Mouse (Mus musculus): ENCODE measurements around the gene Dgkq. TPM values are rescaled to one million over a fixed set of nuclear protein-coding genes. Genes with fewer than 3 reads are reported as not detected.

The Dgkq gene
- polyA plus RNA-seq, 1 experiment from 2014 or later, result 12.8 TPM

DNA sequence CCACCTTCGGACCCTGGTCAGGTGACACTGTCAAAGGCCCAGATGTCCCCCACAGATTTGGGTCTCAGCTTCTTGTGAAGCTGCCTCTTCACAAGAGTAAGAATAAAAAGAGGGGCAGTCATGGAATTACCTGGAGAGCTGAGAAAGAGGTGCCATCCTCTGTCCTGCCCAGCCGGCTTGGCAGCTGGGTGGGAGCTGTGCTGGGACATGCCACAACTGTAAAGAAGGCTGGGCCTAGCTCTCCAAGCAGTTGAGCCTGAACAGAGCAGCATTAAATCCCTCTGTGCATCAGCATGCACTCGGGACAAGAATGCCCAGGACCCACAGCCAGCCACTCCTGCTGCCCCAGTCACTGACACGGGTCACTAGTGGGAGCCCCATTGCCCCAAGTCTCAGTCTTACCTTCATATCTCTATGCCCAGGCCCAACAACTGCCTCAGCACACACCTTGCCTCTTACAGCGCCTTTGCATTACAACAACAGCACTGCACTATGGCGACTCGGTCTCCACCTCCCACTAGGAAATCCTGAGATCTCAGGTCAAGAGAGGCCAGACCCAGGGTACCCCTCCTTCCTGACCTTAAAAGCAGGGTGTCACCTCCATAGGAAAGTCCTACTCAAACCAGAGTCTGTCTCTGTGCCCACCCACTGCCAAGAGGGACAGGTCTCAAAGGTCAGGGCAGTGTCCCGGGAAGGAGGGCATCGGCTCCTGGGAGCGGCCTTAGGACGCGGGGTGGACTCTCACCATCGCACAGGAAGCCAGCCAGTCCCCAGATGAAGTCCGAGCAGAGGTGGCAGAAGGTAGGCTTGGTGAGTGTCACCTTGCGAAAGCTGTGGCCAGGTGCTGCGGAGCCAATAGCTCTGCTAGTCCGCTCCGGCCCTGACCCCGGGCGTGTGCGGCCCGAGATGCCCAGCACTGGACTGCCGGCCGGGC lies 9.5 kb downstream of the Dgkq start, which contains the start of gene Idua:
Idua (plus strand) TSS at position 634 of the 934 bp plus-strand sequence.
- WGBS, result 11% methylated on average over 24 of the region's 24 CpGs
- peaks cover 30% of the 10 kb centered on the region for H3K36me3 ChIP-seq
- no peaks in the 10 kb centered on the region for H3K9me3 ChIP-seq (replicated peaks)
- H3K4me1 ChIP-seq, result peaks cover 28% of the 10 kb centered on the region
- H3K27ac ChIP-seq (replicated peaks), result peak within 1 kb of the TSS; percentile 86
- peak within 1 kb of the TSS; percentile 90 for H3K4me3 ChIP-seq
- peaks cover 3% of the 10 kb centered on the region; the same call in 1 of the 2 replicates for H3K27me3 ChIP-seq (ENCODE audit: low read depth, poor library complexity, severe bottlenecking)
- no peak for DNase-seq (ENCODE audit: low spot score)

DNA sequence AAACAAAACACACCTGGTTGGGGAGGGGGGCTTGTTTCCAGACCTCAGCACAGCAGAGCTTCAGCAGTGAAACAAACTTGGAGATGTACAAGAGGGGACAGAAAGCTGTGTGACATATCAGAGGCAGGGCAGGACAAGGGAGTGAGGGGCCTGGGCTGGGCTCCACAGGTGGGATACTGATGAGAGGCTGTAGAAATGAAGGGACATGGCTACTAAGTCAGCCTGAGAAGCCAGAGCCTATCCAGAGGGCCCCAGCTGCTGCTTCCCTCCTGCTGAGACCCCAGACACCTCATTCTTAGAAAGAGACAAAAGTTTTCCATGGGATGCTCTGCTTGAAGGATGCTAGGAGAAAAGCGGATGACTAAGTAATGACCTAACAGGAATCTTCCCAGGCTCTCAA lies 10.9 kb downstream of the Dgkq start:
- Histone ChIP-seq H3K9me3 (replicated peaks) (no peaks in the 10 kb centered on the region), H3K27me3 (ENCODE audit: low read depth, poor library complexity, severe bottlenecking) (peaks cover 3% of the 10 kb centered on the region; the same call in 1 of the 2 replicates), H3K36me3 (peaks cover 44% of the 10 kb centered on the region), H3K4me3 (no peak overlapping the region), H3K27ac (replicated peaks) (no peak overlapping the region), H3K4me1 (peaks cover 28% of the 10 kb centered on the region)
- DNase-seq (ENCODE audit: low spot score), result no peak
- WGBS, result 87% methylated on average over 1 of the region's 1 CpGs

DNA sequence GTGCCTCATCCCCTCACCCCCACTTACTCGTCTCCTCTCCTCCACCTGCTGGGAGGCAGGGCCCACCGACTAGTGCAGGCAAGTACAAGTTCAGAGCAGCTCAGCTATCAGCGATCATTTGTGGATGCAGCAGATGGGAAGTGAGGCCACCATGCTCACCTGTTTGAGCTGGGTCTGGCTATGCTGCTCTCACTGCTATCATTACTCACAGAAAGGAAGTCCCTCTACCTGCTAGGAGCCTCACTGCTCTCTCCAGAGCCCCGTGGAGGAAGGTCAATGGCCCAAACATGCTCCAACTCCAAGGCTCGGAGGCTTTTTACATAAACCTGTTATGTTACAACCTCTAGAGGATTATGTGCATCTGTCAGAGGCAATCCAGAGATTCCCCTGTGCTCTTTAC lies 12.1 kb downstream of the Dgkq start:
- Histone ChIP-seq H3K36me3 (peaks cover 56% of the 10 kb centered on the region), H3K4me3 (no peak overlapping the region), H3K27ac (replicated peaks) (no peak overlapping the region), H3K27me3 (ENCODE audit: low read depth, poor library complexity, severe bottlenecking) (no peaks in the 10 kb centered on the region), H3K9me3 (replicated peaks) (no peaks in the 10 kb centered on the region), H3K4me1 (peaks cover 28% of the 10 kb centered on the region)
- WGBS, result 82% methylated on average over 5 of the region's 5 CpGs
- no peak for DNase-seq (ENCODE audit: low spot score)

DNA sequence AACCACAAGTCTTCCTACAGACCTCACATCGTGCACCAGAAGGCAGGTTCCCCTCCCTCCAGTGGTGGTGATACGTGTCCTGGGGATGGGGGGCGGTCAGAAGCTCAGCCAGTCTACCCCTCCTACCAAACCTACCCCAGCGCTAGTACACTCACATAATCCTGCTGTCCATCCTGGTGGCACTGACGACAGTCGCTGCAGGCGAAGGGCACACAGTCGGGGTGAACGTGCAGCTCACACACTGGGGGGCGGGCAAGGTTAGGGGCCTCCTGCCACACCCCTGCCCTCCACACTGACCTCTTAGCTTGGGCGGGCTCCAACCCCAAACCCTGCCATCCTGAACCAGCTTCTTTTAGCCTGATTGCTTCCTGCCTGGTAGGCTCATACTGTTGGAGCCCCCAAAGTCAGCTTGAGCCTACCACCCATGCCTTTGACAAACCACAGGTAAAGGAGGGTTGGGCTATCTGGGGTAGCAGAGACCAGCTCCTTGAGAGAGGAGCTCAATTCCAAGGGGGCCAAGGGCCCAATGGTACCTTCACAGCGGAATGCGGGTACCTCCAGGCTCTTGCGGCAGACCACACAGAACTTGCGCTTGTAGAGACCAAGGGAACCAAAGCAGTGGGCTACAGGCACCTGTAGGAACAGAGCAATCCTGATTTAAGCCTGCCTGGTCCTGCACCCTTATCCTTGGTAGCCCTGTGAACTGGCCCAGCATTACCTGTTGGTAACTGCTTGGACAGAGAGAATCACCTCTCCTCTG lies 13.4 kb downstream of the Dgkq start:
- no peaks in the 10 kb centered on the region for H3K9me3 ChIP-seq (replicated peaks)
- peaks cover 63% of the 10 kb centered on the region for H3K36me3 ChIP-seq
- WGBS, result 93% methylated on average over 15 of the region's 15 CpGs
- peaks cover 27% of the 10 kb centered on the region for H3K4me1 ChIP-seq
- H3K27me3 ChIP-seq (ENCODE audit: low read depth, poor library complexity, severe bottlenecking), result no peaks in the 10 kb centered on the region
- no peak overlapping the region for H3K4me3 ChIP-seq
- no peak overlapping the region for H3K27ac ChIP-seq (replicated peaks)
- no peak for DNase-seq (ENCODE audit: low spot score)

DNA sequence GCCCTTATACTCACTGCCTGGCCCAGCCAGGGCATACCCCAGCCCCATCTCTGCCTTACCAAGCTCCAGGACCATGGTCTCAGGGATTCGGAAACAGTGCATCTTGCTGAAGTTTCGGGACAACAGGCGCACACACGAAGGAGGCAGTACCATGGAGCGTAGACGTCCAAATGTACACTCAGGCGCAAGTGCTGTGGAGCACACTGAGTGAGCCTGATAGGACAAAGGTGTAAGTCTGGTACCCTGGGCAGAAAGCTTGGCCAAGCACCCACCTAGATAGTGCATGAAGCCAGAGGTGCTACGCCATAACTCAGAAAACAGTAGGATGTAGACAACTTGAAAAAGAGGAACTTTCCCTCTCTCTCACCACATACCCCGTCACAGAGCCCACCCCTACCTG lies 14.1 kb downstream of the Dgkq start:
- peaks cover 70% of the 10 kb centered on the region for H3K36me3 ChIP-seq
- no peak for DNase-seq (ENCODE audit: low spot score)
- H3K27ac ChIP-seq (replicated peaks), result no peak overlapping the region
- no peaks in the 10 kb centered on the region for H3K27me3 ChIP-seq (ENCODE audit: low read depth, poor library complexity, severe bottlenecking)
- peaks cover 21% of the 10 kb centered on the region for H3K4me1 ChIP-seq
- no peaks in the 10 kb centered on the region for H3K9me3 ChIP-seq (replicated peaks)
- H3K4me3 ChIP-seq, result no peak overlapping the region
- WGBS, result 94% methylated on average over 9 of the region's 9 CpGs

DNA sequence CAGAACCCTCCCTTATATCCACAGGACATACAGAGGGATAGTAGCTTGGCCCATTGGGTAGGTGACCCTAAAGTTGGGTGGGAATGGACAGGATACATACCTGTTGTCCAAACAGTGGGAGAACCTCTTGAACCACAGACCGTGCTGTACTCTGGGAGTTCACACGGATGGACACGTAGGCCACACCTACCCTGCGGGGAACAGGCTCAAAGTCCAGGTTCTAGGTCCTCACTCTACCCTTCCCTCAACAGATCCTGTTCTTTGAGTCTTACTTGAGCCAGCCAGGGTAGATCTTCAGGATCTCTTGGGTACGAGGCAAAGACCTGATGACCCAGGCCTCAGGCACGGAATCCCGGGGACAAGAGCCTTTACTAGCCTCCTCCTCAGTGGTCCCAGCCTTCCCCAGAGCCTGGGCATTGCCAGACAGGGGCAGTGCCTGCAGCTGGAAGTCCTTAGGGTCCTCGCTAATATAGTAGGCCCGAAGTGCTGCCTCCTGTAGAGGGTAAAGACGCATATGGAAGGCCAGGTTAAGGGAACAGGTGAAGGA lies 15.0 kb downstream of the Dgkq start:
- Histone ChIP-seq H3K36me3 (peaks cover 79% of the 10 kb centered on the region), H3K4me3 (no peak overlapping the region), H3K4me1 (peaks cover 12% of the 10 kb centered on the region), H3K27ac (replicated peaks) (no peak overlapping the region), H3K9me3 (replicated peaks) (no peaks in the 10 kb centered on the region), H3K27me3 (ENCODE audit: low read depth, poor library complexity, severe bottlenecking) (no peaks in the 10 kb centered on the region)
- WGBS, result 94% methylated on average over 10 of the region's 10 CpGs
- DNase-seq (ENCODE audit: low spot score), result no peak

DNA sequence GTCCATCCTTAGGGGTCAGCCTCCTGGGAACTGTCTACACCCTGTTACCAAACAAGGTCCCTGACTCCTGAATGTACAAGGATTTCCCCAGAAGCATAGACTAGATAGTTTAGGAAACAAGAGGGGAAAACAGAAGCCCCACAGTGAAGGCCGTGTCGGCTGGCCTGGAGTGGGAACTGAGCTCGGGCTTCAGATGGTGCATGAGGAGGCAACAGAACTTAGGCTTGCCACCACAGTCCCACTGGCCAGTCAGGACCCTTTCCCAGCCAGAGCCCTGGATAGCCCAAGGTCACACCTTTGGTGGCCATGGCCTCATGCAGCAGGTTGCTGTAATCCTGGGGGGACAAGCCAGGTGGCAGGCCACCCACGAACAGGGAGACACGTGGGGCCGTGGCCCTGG lies 16.1 kb downstream of the Dgkq start:
- Histone ChIP-seq H3K36me3 (peaks cover 90% of the 10 kb centered on the region), H3K27me3 (ENCODE audit: low read depth, poor library complexity, severe bottlenecking) (no peaks in the 10 kb centered on the region), H3K4me3 (no peak overlapping the region), H3K9me3 (replicated peaks) (no peaks in the 10 kb centered on the region), H3K4me1 (peaks cover under 1% of the 10 kb centered on the region; the same call in 1 of the 2 replicates), H3K27ac (replicated peaks) (no peak overlapping the region)
- no peak for DNase-seq (ENCODE audit: low spot score)
- WGBS, result 87% methylated on average over 6 of the region's 6 CpGs

DNA sequence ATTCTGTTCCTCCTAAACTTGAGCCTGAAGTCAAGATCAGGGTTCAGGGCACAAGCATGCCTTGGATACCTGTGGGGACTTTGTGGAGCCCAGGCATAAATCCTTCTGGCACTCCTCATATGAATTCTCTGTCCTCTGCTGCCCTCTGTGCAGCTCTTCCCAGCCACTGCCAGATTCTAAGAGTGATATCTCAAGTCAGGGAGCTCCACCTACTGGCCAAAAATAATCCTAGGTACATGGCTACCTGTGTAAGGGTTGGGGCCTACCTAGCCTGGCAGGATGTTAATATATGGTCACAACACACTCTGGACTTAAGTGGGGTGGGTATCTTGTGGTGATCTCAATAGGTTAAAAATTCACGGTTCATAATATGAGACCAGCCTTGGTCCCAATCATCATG lies 17.6 kb downstream of the Dgkq start:
- Histone ChIP-seq H3K4me1 (no peaks in the 10 kb centered on the region), H3K27ac (replicated peaks) (no peak overlapping the region), H3K9me3 (replicated peaks) (no peaks in the 10 kb centered on the region), H3K4me3 (no peak overlapping the region), H3K27me3 (ENCODE audit: low read depth, poor library complexity, severe bottlenecking) (no peaks in the 10 kb centered on the region), H3K36me3 (peaks cover 92% of the 10 kb centered on the region)
- no peak for DNase-seq (ENCODE audit: low spot score)
- 59% methylated on average over 1 of the region's 1 CpGs for WGBS

DNA sequence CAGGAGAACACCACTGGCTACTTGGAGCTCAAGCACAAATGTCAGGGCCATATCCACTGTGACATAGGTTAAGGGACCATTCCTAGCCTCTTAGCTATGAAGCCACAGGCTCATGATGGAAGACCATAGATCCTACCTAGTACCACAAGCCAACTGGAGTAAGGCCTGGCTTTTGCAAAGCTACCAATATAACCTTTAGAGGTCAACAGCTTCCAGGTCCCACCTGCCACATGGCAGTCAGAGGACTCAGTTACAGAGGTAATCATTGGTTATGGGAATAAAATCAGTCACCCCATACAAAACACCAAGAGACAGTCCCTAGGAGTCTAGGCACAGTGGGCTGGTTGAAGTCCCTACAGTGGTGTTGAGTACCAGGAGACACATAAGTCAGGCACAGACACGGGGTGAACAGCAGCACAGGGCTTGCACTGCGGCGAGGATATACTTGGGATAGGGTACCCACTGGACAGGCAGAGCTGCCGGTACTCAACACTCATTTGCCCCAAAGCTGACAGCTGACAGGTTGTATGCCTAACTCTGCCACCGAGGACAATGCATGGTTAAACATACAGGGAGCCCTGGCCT lies 18.2 kb downstream of the Dgkq start:
- Histone ChIP-seq H3K27ac (replicated peaks) (no peak overlapping the region), H3K4me3 (no peak overlapping the region), H3K27me3 (ENCODE audit: low read depth, poor library complexity, severe bottlenecking) (no peaks in the 10 kb centered on the region), H3K36me3 (peaks cover 92% of the 10 kb centered on the region), H3K9me3 (replicated peaks) (no peaks in the 10 kb centered on the region), H3K4me1 (no peaks in the 10 kb centered on the region)
- 88% methylated on average over 5 of the region's 5 CpGs for WGBS
- DNase-seq (ENCODE audit: low spot score), result no peak

DNA sequence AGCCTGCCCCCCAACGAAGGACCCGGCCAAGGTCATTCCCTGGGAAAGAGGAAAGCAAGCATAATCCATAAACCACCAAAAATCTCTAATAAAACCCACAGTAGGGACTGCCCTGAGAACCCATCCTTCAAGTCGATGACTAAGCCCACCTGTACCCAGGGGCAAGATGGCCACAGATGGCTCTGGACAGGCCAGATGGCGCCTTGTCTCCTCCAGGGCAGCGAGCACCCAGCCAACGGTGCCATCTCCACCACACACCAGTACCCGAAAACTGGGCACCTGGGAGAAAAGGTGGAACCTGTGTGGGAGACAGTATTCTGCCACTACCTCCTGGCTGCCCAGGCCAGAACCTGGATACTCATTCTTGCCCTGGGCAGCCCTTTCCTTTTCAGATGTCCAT lies 19.1 kb downstream of the Dgkq start:
- no peak overlapping the region for H3K27ac ChIP-seq (replicated peaks)
- no peaks in the 10 kb centered on the region for H3K9me3 ChIP-seq (replicated peaks)
- peaks cover 92% of the 10 kb centered on the region for H3K36me3 ChIP-seq
- no peak overlapping the region for H3K4me3 ChIP-seq
- H3K27me3 ChIP-seq (ENCODE audit: low read depth, poor library complexity, severe bottlenecking), result no peaks in the 10 kb centered on the region
- 92% methylated on average over 7 of the region's 7 CpGs for WGBS
- no peaks in the 10 kb centered on the region for H3K4me1 ChIP-seq
- DNase-seq (ENCODE audit: low spot score), result no peak

DNA sequence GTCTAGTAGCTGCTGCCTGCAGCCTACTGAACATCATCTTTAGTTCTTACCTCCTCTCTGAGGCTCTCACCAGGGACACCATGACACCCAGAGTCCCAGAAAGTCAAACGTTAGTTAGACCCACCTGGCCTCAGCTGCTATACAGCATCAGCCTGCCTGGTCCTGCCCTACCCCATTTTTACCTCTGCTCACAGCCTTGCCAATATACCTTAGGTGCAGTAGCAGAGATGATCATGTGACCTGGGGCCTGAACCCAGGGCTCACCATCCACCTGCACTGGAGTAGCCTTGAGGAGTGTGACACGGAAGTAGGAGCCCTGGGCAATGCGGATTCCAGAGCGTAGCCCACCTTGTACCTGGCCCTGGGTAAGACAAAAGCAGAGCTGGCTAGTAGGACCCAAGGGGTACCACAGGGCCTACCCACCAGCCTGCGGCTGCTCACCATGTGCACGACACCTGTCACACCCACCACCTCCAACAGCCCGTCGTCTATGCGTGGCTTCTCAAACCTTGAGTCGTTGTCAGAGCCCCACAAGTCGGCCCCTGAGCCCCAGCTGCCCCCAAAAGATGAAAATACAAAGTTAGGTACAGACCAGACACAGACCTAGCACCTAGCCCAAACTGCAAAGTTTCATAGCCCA lies 20.4 kb downstream of the Dgkq start:
- no peaks in the 10 kb centered on the region for H3K9me3 ChIP-seq (replicated peaks)
- peaks cover 89% of the 10 kb centered on the region for H3K36me3 ChIP-seq
- no peak overlapping the region for H3K27ac ChIP-seq (replicated peaks)
- 91% methylated on average over 11 of the region's 11 CpGs for WGBS
- H3K4me1 ChIP-seq, result no peaks in the 10 kb centered on the region
- no peak overlapping the region for H3K4me3 ChIP-seq
- DNase-seq (ENCODE audit: low spot score), result no peak
- no peaks in the 10 kb centered on the region for H3K27me3 ChIP-seq (ENCODE audit: low read depth, poor library complexity, severe bottlenecking)

DNA sequence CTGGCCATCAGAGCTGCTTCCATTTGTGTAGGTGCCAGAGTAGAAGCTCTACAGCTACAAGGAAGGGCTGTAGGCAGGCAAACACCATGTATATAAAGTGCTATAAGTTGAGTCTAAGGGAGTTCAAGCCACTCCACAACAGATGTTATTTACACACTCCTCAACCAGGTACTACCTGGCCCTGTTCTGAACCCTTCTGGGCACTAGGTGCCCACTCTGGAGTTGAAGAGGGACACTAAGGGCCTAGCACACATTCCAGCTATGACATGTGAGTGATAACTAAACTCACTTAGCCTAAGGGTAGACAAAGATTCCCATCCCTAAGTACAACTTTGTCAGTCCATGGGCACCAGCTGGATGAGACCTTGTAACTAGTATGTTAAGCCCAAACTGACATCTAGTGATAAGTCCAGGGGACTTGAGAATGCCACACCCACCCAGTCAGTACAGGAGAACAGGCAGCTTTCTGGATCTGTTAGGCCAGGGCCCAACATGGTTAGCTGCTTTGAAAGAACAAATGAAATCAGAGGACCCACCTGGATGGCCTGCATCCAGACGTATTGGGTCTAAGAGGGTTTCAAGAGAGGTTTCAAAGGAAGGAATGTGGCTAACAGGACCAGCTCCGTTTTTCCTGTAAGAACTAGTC lies 21.5 kb downstream of the Dgkq start:
- Histone ChIP-seq H3K27me3 (ENCODE audit: low read depth, poor library complexity, severe bottlenecking) (no peaks in the 10 kb centered on the region), H3K4me3 (no peak overlapping the region), H3K9me3 (replicated peaks) (no peaks in the 10 kb centered on the region), H3K36me3 (peaks cover 87% of the 10 kb centered on the region), H3K4me1 (no peaks in the 10 kb centered on the region), H3K27ac (replicated peaks) (no peak overlapping the region)
- no peak for DNase-seq (ENCODE audit: low spot score)
- WGBS, result 85% methylated on average over 2 of the region's 2 CpGs
